Mouse (Mus musculus): ENCODE results near the gene Frmd4a.

DNA sequence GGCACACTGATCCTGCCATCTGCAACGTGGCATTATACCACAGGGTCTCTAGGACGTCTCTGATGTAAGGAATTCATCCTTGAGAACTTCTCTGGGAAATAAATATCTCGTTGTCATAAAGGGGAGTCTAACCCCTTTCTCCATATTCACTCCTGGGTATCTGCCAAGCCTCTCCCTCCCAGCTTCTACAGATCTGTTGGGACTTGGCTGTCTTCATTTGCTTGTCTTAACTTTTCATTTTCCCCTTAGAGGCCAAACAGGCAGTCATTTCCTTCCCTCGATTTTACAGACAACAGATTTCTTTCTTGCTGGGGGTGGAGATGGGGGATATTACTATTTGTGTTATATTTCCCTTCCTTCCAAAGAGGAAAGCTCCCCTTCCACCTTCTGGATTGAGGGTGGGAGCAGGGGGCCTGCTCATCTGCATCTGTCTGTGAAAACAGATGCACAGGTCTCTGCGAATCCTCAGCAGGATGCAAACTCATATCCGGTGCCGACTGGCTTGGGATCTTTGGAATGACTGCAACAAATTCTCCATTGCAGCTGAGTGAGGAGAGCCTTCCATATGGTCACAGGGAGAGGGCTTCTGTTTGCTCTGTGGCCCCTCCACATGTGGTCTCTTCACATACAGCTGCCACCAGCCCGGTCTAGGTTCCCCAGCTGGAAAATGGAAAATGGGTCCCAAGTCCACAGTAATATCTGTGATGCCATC, 562.0 kb downstream of the Frmd4a start:
- TF ChIP-seq CTCF (IDR thresholded peaks at IDR 0.05; ENCODE audit: borderline replicate concordance, extremely low read depth, insufficient read depth, insufficient read length): no peak
- no peak for TF ChIP-seq POLR2A (IDR thresholded peaks at IDR 0.05; ENCODE audit: borderline replicate concordance, extremely low read depth, insufficient read depth, insufficient read length, poor library complexity, severe bottlenecking)
